Mouse (Mus musculus) neural tube, embryonic 14.5 days (tissue): ENCODE measurements around the gene Cdkl4. TPM values are rescaled to one million over a fixed set of nuclear protein-coding genes. Genes with fewer than 3 reads are reported as not detected.

ENCODE experiments used
- ATAC-seq: fragments of 200-750 bp; cut with Nextera tagmentation; 2 replicates; pipeline ENCODE4 v1.8.0; 2017; ENCODE audit warnings: low read depth, mild to moderate bottlenecking, moderate TSS enrichment, moderate library complexity
- H3K27ac ChIP-seq: fragments of 300-500 bp; sonication (generic); 2 replicates; pipeline ENCODE4 v1.5.1; 2014; ENCODE audit warnings: low read depth, mild to moderate bottlenecking, control low read depth, low read length, moderate library complexity, mixed read lengths
- H3K27me3 ChIP-seq: fragments of 300-500 bp; sonication (generic); 2 replicates; pipeline ENCODE4 v1.6.1; 2014; ENCODE audit warnings: low read length; ENCODE audit not compliant: control insufficient read depth, insufficient read depth
- H3K36me3 ChIP-seq: fragments of 300-500 bp; sonication (generic); 2 replicates; pipeline ENCODE4 v1.6.1; 2014; ENCODE audit warnings: low read length, mixed read lengths; ENCODE audit not compliant: control insufficient read depth, insufficient read depth
- H3K4me1 ChIP-seq: fragments of 300-500 bp; sonication (generic); 2 replicates; pipeline ENCODE4 v1.6.1; 2014; ENCODE audit warnings: low read length; ENCODE audit not compliant: control insufficient read depth, insufficient read depth
- H3K4me2 ChIP-seq: fragments of 300-500 bp; sonication (generic); 2 replicates; pipeline ENCODE4 v1.6.1; 2014; ENCODE audit warnings: mild to moderate bottlenecking, low read depth, low read length, control low read depth
- H3K4me3 ChIP-seq: fragments of 300-500 bp; sonication (generic); 2 replicates; pipeline ENCODE4 v1.5.1; 2014; ENCODE audit warnings: low read depth, low read length, control low read depth, mixed read lengths
- H3K9ac ChIP-seq: fragments of 300-500 bp; sonication (generic); replicated peaks from 2 replicates; pipeline ENCODE4 v1.6.1; 2014; ENCODE audit warnings: low read depth, mild to moderate bottlenecking, control low read depth, low read length, mixed read lengths
- H3K9me3 ChIP-seq: fragments of 300-500 bp; sonication (generic); 2 replicates; pipeline ENCODE4 v1.6.1; 2016; ENCODE audit warnings: low read length; ENCODE audit not compliant: control insufficient read depth
- WGBS: fragments of 180-500 bp; shearing (Covaris S2); extraction: QIAGEN DNeasy Blood & Tissue Kit; methylation state at CpG from one replicate; pipeline ENCODE4 v1.1.7; 2014; 5-methylcytosine and 5-hydroxymethylcytosine counted together
- polyA plus RNA-seq: library from polyadenylated mRNA; unstranded; fragments of >200 nt; fragmentation: Nextera tagmentation; extraction: Ambion mirVana; gene quantifications from 2 replicates; pipeline ENCODE4 v1.2.1, GENCODE M21; 2014

Cdkl4 gene
- polyA plus RNA-seq, 1 experiment from 2014 or later: 7.4 TPM

- no peaks in the 10 kb centered on the region for H3K4me1 ChIP-seq
These were observed 5.4 kb upstream of the Cdkl4 start for GRCm38 (mm10) chr17:80583051-80583450.

GRCm38 (mm10) chr17:80579901-80580300 is 2.3 kb upstream of the Cdkl4 start:
- Histone ChIP-seq H3K27ac (no peak overlapping the region), H3K9ac (no peak overlapping the region), H3K27me3 (no peaks in the 10 kb centered on the region), H3K4me3 (no peak overlapping the region), H3K9me3 (no peaks in the 10 kb centered on the region), H3K4me1 (0 out of 2 replicates have a peak, but pooled peaks cover 4% of the 10 kb centered on the region), H3K36me3 (peaks cover 13% of the 10 kb centered on the region; the same call in 1 of the 2 replicates), H3K4me2 (no peak overlapping the region)
- 92% methylated on average over 6 of the region's 6 CpGs for WGBS
- no peak for ATAC-seq

More at GRCm38 (mm10) chr17:80583051-80583450, 5.4 kb upstream of the Cdkl4 start:
- Histone ChIP-seq H3K9me3 (no peaks in the 10 kb centered on the region), H3K36me3 (peaks cover 13% of the 10 kb centered on the region; the same call in 1 of the 2 replicates), H3K4me2 (no peak overlapping the region), H3K9ac (no peak overlapping the region), H3K27ac (no peak overlapping the region), H3K27me3 (no peaks in the 10 kb centered on the region), H3K4me3 (no peak overlapping the region)
- no peak for ATAC-seq
- over 99% methylated on average over 6 of the region's 6 CpGs for WGBS

GRCm38 (mm10) chr17:80579089-80579488 is 1.5 kb upstream of the Cdkl4 start:
- no peak for ATAC-seq
- 0 out of 2 replicates have a peak, but pooled peaks cover 4% of the 10 kb centered on the region for H3K4me1 ChIP-seq
- no peaks in the 10 kb centered on the region for H3K27me3 ChIP-seq
- H3K36me3 ChIP-seq: peaks cover 13% of the 10 kb centered on the region; the same call in 1 of the 2 replicates
- H3K4me3 ChIP-seq: no peak overlapping the region
- no peak overlapping the region for H3K4me2 ChIP-seq
- WGBS: 91% methylated on average over 9 of the region's 9 CpGs
- H3K9ac ChIP-seq: no peak overlapping the region
- no peaks in the 10 kb centered on the region for H3K9me3 ChIP-seq
- no peak overlapping the region for H3K27ac ChIP-seq

GRCm38 (mm10) chr17:80578041-80578440 is 428 bp upstream of the Cdkl4 start:
- H3K27ac ChIP-seq: no peak overlapping the region
- 0 out of 2 replicates have a peak, but pooled peaks cover 4% of the 10 kb centered on the region for H3K4me1 ChIP-seq
- WGBS: 94% methylated on average over 1 of the region's 1 CpGs
- no peak overlapping the region for H3K4me3 ChIP-seq
- peak overlapping the region; percentile 80; the same call in 1 of the 2 replicates for H3K4me2 ChIP-seq
- H3K9ac ChIP-seq: no peak overlapping the region
- no peak for ATAC-seq
- no peaks in the 10 kb centered on the region for H3K27me3 ChIP-seq
- peaks cover 10% of the 10 kb centered on the region; the same call in 1 of the 2 replicates for H3K36me3 ChIP-seq
- no peaks in the 10 kb centered on the region for H3K9me3 ChIP-seq

- under 1% methylated on average over 30 of the region's 30 CpGs for WGBS
- Histone ChIP-seq H3K27ac (0 out of 2 replicates have a peak overlapping the region, but pooled peaks have one; percentile 40), H3K27me3 (no peaks in the 10 kb centered on the region), H3K4me1 (0 out of 2 replicates have a peak, but pooled peaks cover 4% of the 10 kb centered on the region), H3K4me3 (peak overlapping the region; percentile 39), H3K9ac (peak overlapping the region; percentile 55), H3K36me3 (0 out of 2 replicates have a peak, but pooled peaks cover 5% of the 10 kb centered on the region), H3K9me3 (no peaks in the 10 kb centered on the region), H3K4me2 (peak overlapping the region; percentile 80)
- ATAC-seq: peak; percentile 93
These were observed 399 bp downstream of the Cdkl4 start for GRCm38 (mm10) chr17:80577214-80577613.

- H3K9ac ChIP-seq: no peak overlapping the region
- no peaks in the 10 kb centered on the region for H3K27me3 ChIP-seq
- no peaks in the 10 kb centered on the region for H3K36me3 ChIP-seq
- 0 out of 2 replicates have a peak, but pooled peaks cover 4% of the 10 kb centered on the region for H3K4me1 ChIP-seq
- no peak overlapping the region for H3K4me3 ChIP-seq
- no peak overlapping the region for H3K4me2 ChIP-seq
- WGBS: 80% methylated on average over 7 of the region's 7 CpGs
- no peaks in the 10 kb centered on the region for H3K9me3 ChIP-seq
- no peak overlapping the region for H3K27ac ChIP-seq
- no peak for ATAC-seq
These were observed 2.6 kb downstream of the Cdkl4 start for GRCm38 (mm10) chr17:80575008-80575407.

- Histone ChIP-seq H3K27ac (no peak overlapping the region), H3K4me2 (no peak overlapping the region), H3K27me3 (no peaks in the 10 kb centered on the region), H3K4me3 (no peak overlapping the region), H3K4me1 (0 out of 2 replicates have a peak, but pooled peaks cover 4% of the 10 kb centered on the region), H3K36me3 (no peaks in the 10 kb centered on the region), H3K9me3 (no peaks in the 10 kb centered on the region), H3K9ac (no peak overlapping the region)
- 60% methylated on average over 7 of the region's 7 CpGs for WGBS
- no peak for ATAC-seq
These were observed 3.1 kb downstream of the Cdkl4 start for GRCm38 (mm10) chr17:80574471-80574965.

- no peak overlapping the region for H3K4me2 ChIP-seq
- ATAC-seq: no peak
- H3K9me3 ChIP-seq: no peaks in the 10 kb centered on the region
- no peak overlapping the region for H3K27ac ChIP-seq
- no peak overlapping the region for H3K4me3 ChIP-seq
- H3K4me1 ChIP-seq: 0 out of 2 replicates have a peak, but pooled peaks cover 4% of the 10 kb centered on the region
- no peaks in the 10 kb centered on the region for H3K36me3 ChIP-seq
- no peak overlapping the region for H3K9ac ChIP-seq
- 90% methylated on average over 13 of the region's 13 CpGs for WGBS
- no peaks in the 10 kb centered on the region for H3K27me3 ChIP-seq
These were observed 5.3 kb downstream of the Cdkl4 start for GRCm38 (mm10) chr17:80572187-80572935.

GRCm38 (mm10) chr17:80571460-80571859 is 6.2 kb downstream of the Cdkl4 start:
- WGBS: 91% methylated on average over 4 of the region's 4 CpGs
- Histone ChIP-seq H3K9ac (no peak overlapping the region), H3K4me3 (no peak overlapping the region), H3K4me1 (no peaks in the 10 kb centered on the region), H3K27ac (no peak overlapping the region), H3K27me3 (no peaks in the 10 kb centered on the region), H3K36me3 (no peaks in the 10 kb centered on the region), H3K4me2 (no peak overlapping the region), H3K9me3 (no peaks in the 10 kb centered on the region)
- ATAC-seq: no peak
